ENCODE assay signal across 14 mouse cellular contexts in genomic region chr11:87957066-87957465, GRCm38 (mm10). TPM values are rescaled to one million over a fixed set of nuclear protein-coding genes. Genes with fewer than 3 reads are reported as not detected.
DNase-seq lines count a peak whose midpoint lies in the region; ATAC-seq and TF ChIP-seq lines count a peak whose summit lies in the region.
"Had no signal": no experiment of that assay in that cellular context is flagged by ENCODE, and none has a peak within 500 bp of the region (broad histone marks: within the 10 kb centered on the region; RNA-seq: fewer than 3 reads in every experiment).

No protein-coding gene starts in this region.

- 50% methylated on average over 7 of the region's 7 CpGs for WGBS in midbrain, embryonic 10.5 days
- 44% methylated on average over 7 of the region's 7 CpGs for WGBS in midbrain, embryonic 13.5 days
- WGBS in embryonic facial prominence, embryonic 11.5 days: 45% methylated on average over 7 of the region's 7 CpGs
- WGBS in stomach, postnatal 0 days: 32% methylated on average over 7 of the region's 7 CpGs
- WGBS in midbrain, embryonic 15.5 days: 43% methylated on average over 7 of the region's 7 CpGs

- H3K9ac ChIP-seq in midbrain, embryonic 13.5 days (replicated peaks): no peak overlapping the region
- H3K9ac ChIP-seq in embryonic facial prominence, embryonic 11.5 days (replicated peaks; ENCODE audit: low read length): no peak overlapping the region
- H3K9ac ChIP-seq in stomach, postnatal 0 days (ENCODE audit: low read length): no peak overlapping the region
- H3K9ac ChIP-seq in midbrain, embryonic 15.5 days: no peak overlapping the region

- no peak overlapping the region for H3K4me2 ChIP-seq in midbrain, embryonic 13.5 days (replicated peaks)
- H3K4me2 ChIP-seq in embryonic facial prominence, embryonic 11.5 days (ENCODE audit: low read depth, low read length): no peak overlapping the region
- H3K4me2 ChIP-seq in stomach, postnatal 0 days (replicated peaks; ENCODE audit: low read depth): no peak overlapping the region
- no peak overlapping the region for H3K4me2 ChIP-seq in midbrain, embryonic 15.5 days

- H3K4me1 ChIP-seq in midbrain, embryonic 10.5 days: no peaks in the 10 kb centered on the region
- no peaks in the 10 kb centered on the region for H3K4me1 ChIP-seq in midbrain, embryonic 13.5 days (replicated peaks)
- no peaks in the 10 kb centered on the region for H3K4me1 ChIP-seq in embryonic facial prominence, embryonic 11.5 days (ENCODE audit: control insufficient read depth, insufficient read depth, low read length)
- H3K4me1 ChIP-seq in stomach, postnatal 0 days (replicated peaks; ENCODE audit: control insufficient read depth, insufficient read depth): no peaks in the 10 kb centered on the region
- no peaks in the 10 kb centered on the region for H3K4me1 ChIP-seq in midbrain, embryonic 15.5 days

- DNase-seq in adrenal gland, postnatal 14 days: peak; percentile 23
- no peak for DNase-seq in adrenal gland, postnatal 4 days (ENCODE audit: low spot score in 2 of 2)
- DNase-seq in midbrain, embryonic 10.5 days (ENCODE audit: low spot score): peak; percentile 33
- DNase-seq in embryonic facial prominence, embryonic 11.5 days (ENCODE audit: low spot score): peak; percentile 82
- DNase-seq in stomach, postnatal 0 days (ENCODE audit: low spot score): peak; percentile 34
- no peak for DNase-seq in cerebellum, adult 18-20 months
- DNase-seq: heart, postnatal 36 days; left cerebral cortex, postnatal 4 days had no signal

- ATAC-seq in midbrain, embryonic 13.5 days: no peak
- no peak for ATAC-seq in embryonic facial prominence, embryonic 11.5 days (replicated peaks; ENCODE audit: insufficient number of reproducible peaks, low FRiP score, low TSS enrichment, low read depth)
- ATAC-seq in stomach, postnatal 0 days (ENCODE audit: low FRiP score, low TSS enrichment): no peak
- ATAC-seq in midbrain, embryonic 15.5 days (replicated peaks): no peak

- H3K27ac ChIP-seq in midbrain, embryonic 10.5 days (replicated peaks): no peak overlapping the region
- H3K27ac ChIP-seq in midbrain, embryonic 13.5 days: no peak overlapping the region
- H3K27ac ChIP-seq in embryonic facial prominence, embryonic 11.5 days (replicated peaks; ENCODE audit: low read depth, low read length): no peak overlapping the region
- H3K27ac ChIP-seq in stomach, postnatal 0 days (replicated peaks): no peak overlapping the region
- H3K27ac ChIP-seq in midbrain, embryonic 15.5 days: no peak overlapping the region

- no peaks in the 10 kb centered on the region for H3K27me3 ChIP-seq in midbrain, embryonic 10.5 days (ENCODE audit: low read depth, poor library complexity, severe bottlenecking)
- H3K27me3 ChIP-seq in midbrain, embryonic 13.5 days: no peaks in the 10 kb centered on the region
- H3K27me3 ChIP-seq in embryonic facial prominence, embryonic 11.5 days (ENCODE audit: control insufficient read depth, insufficient read depth, low read length): no peaks in the 10 kb centered on the region
- no peaks in the 10 kb centered on the region for H3K27me3 ChIP-seq in stomach, postnatal 0 days (ENCODE audit: control insufficient read depth, insufficient read depth, low read length)
- H3K27me3 ChIP-seq in midbrain, embryonic 15.5 days (replicated peaks): no peaks in the 10 kb centered on the region

- H3K36me3 ChIP-seq in midbrain, embryonic 10.5 days: no peaks in the 10 kb centered on the region
- no peaks in the 10 kb centered on the region for H3K36me3 ChIP-seq in midbrain, embryonic 13.5 days
- H3K36me3 ChIP-seq in embryonic facial prominence, embryonic 11.5 days (replicated peaks; ENCODE audit: control insufficient read depth, insufficient read depth, low read depth, low read length): no peaks in the 10 kb centered on the region
- H3K36me3 ChIP-seq in stomach, postnatal 0 days (ENCODE audit: control insufficient read depth, insufficient read depth, low read length): no peaks in the 10 kb centered on the region
- H3K36me3 ChIP-seq in midbrain, embryonic 15.5 days (replicated peaks): no peaks in the 10 kb centered on the region

- H3K9me3 ChIP-seq in midbrain, embryonic 10.5 days (replicated peaks): no peaks in the 10 kb centered on the region
- no peaks in the 10 kb centered on the region for H3K9me3 ChIP-seq in midbrain, embryonic 13.5 days
- H3K9me3 ChIP-seq in embryonic facial prominence, embryonic 11.5 days (replicated peaks; ENCODE audit: control insufficient read depth, low read length): no peaks in the 10 kb centered on the region
- H3K9me3 ChIP-seq in stomach, postnatal 0 days (ENCODE audit: control insufficient read depth, low read length): no peaks in the 10 kb centered on the region
- H3K9me3 ChIP-seq in midbrain, embryonic 15.5 days: no peaks in the 10 kb centered on the region

- no peak for TF ChIP-seq CTCF in stomach, postnatal 0 days (IDR thresholded peaks at IDR 0.05; ENCODE audit: low read depth)

- no peak for TF ChIP-seq EP300 in stomach, postnatal 0 days (optimal IDR thresholded peaks at IDR 0.05)

- H3K4me3 ChIP-seq in midbrain, embryonic 10.5 days: no peak overlapping the region
- no peak overlapping the region for H3K4me3 ChIP-seq in midbrain, embryonic 13.5 days (replicated peaks)
- H3K4me3 ChIP-seq in embryonic facial prominence, embryonic 11.5 days (ENCODE audit: low read depth, low read length): no peak overlapping the region
- no peak overlapping the region for H3K4me3 ChIP-seq in stomach, postnatal 0 days (ENCODE audit: low read depth, low read length)
- no peak overlapping the region for H3K4me3 ChIP-seq in midbrain, embryonic 15.5 days
- H3K4me3 ChIP-seq: erythroblast, embryonic 14.5 days had no signal

RNA-seq across cellular contexts. Expression of gene Dynll2, which starts 30.3 kb away (rescaled TPM):
- 154 and 174 TPM in 2 replicates for total RNA-seq in adrenal gland, postnatal 14 days (2021)
- total RNA-seq in adrenal gland, postnatal 4 days (2021): 100 to 1,000 TPM; 143 to 154 TPM
- polyA plus RNA-seq in midbrain, embryonic 10.5 days (2016; fragmentation: Nextera tagmentation; extraction: Ambion mirVana): 28.1 and 29.1 TPM in 2 replicates
- polyA plus RNA-seq in midbrain, embryonic 13.5 days (2015; fragmentation: Nextera tagmentation; extraction: Ambion mirVana): 43.3 and 52.5 TPM in 2 replicates
- polyA plus RNA-seq in embryonic facial prominence, embryonic 11.5 days (2014; fragmentation: Nextera tagmentation; extraction: Ambion mirVana): 16.0 and 17.3 TPM in 2 replicates
- polyA plus RNA-seq in stomach, postnatal 0 days (2015; fragmentation: Nextera tagmentation; extraction: Ambion mirVana): 14.7 and 14.8 TPM in 2 replicates
- polyA plus RNA-seq in midbrain, embryonic 15.5 days (2015; fragmentation: Nextera tagmentation; extraction: Ambion mirVana): 65.3 and 65.8 TPM in 2 replicates

RNA-seq across cellular contexts. Expression of gene Olfr464, which starts 36.3 kb away (rescaled TPM):
- not detected in 2 replicates for total RNA-seq in adrenal gland, postnatal 14 days (2021)
- total RNA-seq in adrenal gland, postnatal 4 days (2021): not detected
- not detected in 2 replicates for polyA plus RNA-seq in midbrain, embryonic 10.5 days (2016; fragmentation: Nextera tagmentation; extraction: Ambion mirVana)
- polyA plus RNA-seq in midbrain, embryonic 13.5 days (2015; fragmentation: Nextera tagmentation; extraction: Ambion mirVana): not detected in 2 replicates
- polyA plus RNA-seq in embryonic facial prominence, embryonic 11.5 days (2014; fragmentation: Nextera tagmentation; extraction: Ambion mirVana): not detected in 2 replicates
- not detected in 2 replicates for polyA plus RNA-seq in stomach, postnatal 0 days (2015; fragmentation: Nextera tagmentation; extraction: Ambion mirVana)
- polyA plus RNA-seq in midbrain, embryonic 15.5 days (2015; fragmentation: Nextera tagmentation; extraction: Ambion mirVana): 0.14 and 0.25 TPM in 2 replicates
- total RNA-seq: heart, postnatal 36 days; left cerebral cortex, postnatal 4 days; megakaryocyte, adult 5-6 weeks had no signal
- polyA plus RNA-seq: C2C12; erythroblast, embryonic 14.5 days; gonadal fat pad, adult 2 months had no signal

RNA-seq across cellular contexts. Expression of gene Olfr463, which starts 59.9 kb away (rescaled TPM):
- not detected in 2 replicates for total RNA-seq in adrenal gland, postnatal 14 days (2021)
- total RNA-seq in adrenal gland, postnatal 4 days (2021): not detected
- polyA plus RNA-seq in midbrain, embryonic 10.5 days (2016; fragmentation: Nextera tagmentation; extraction: Ambion mirVana): not detected in 2 replicates
- polyA plus RNA-seq in midbrain, embryonic 13.5 days (2015; fragmentation: Nextera tagmentation; extraction: Ambion mirVana): not detected in 2 replicates
- not detected in 2 replicates for polyA plus RNA-seq in embryonic facial prominence, embryonic 11.5 days (2014; fragmentation: Nextera tagmentation; extraction: Ambion mirVana)
- not detected in 2 replicates for polyA plus RNA-seq in stomach, postnatal 0 days (2015; fragmentation: Nextera tagmentation; extraction: Ambion mirVana)
- polyA plus RNA-seq in midbrain, embryonic 15.5 days (2015; fragmentation: Nextera tagmentation; extraction: Ambion mirVana): not detected in 2 replicates
- total RNA-seq: heart, postnatal 36 days; left cerebral cortex, postnatal 4 days; megakaryocyte, adult 5-6 weeks had no signal
- polyA plus RNA-seq: C2C12; erythroblast, embryonic 14.5 days; gonadal fat pad, adult 2 months had no signal

Comparison
In these comparisons a context has a peak if more than half of its experiments do, and no peak if none do; other contexts are left out.
1. DNase-seq: peak in adrenal gland, postnatal 14 days (single experiment), midbrain, embryonic 10.5 days (single experiment), embryonic facial prominence, embryonic 11.5 days (single experiment) and stomach, postnatal 0 days (single experiment); none in adrenal gland, postnatal 4 days (0 of 2) and cerebellum, adult 18-20 months (0 of 2).